Mouse (Mus musculus): ENCODE measurements around the gene Sorcs2.
A peak's percentile ranks its signal among the peaks of the same experiment; 100 is the strongest.

Gene Sorcs2

GRCm38 (mm10) chr5:36128513-36128912, 269.4 kb downstream of the Sorcs2 start:
- no peak for DNase-seq (ENCODE audit: low spot score)

GRCm38 (mm10) chr5:36124993-36125392, 272.9 kb downstream of the Sorcs2 start:
- no peak for DNase-seq (ENCODE audit: low spot score)

- DNase-seq (ENCODE audit: low spot score): no peak
These were observed 275.0 kb downstream of the Sorcs2 start for GRCm38 (mm10) chr5:36122987-36123386.

GRCm38 (mm10) chr5:36120931-36121341, 277.0 kb downstream of the Sorcs2 start:
- DNase-seq (ENCODE audit: low spot score): no peak

- no peak for DNase-seq (ENCODE audit: low spot score)
These were observed 279.9 kb downstream of the Sorcs2 start for GRCm38 (mm10) chr5:36118061-36118460.

- no peak for DNase-seq (ENCODE audit: low spot score)
These were observed 282.4 kb downstream of the Sorcs2 start for GRCm38 (mm10) chr5:36115519-36115918.

- DNase-seq (ENCODE audit: low spot score): no peak
These were observed 284.2 kb downstream of the Sorcs2 start for GRCm38 (mm10) chr5:36113696-36114095.

GRCm38 (mm10) chr5:36112696-36113095, 285.2 kb downstream of the Sorcs2 start:
- no peak for DNase-seq (ENCODE audit: low spot score)

GRCm38 (mm10) chr5:36111516-36111915, 286.4 kb downstream of the Sorcs2 start:
- no peak for DNase-seq (ENCODE audit: low spot score)

GRCm38 (mm10) chr5:36108339-36108887, 289.5 kb downstream of the Sorcs2 start:
- no peak for DNase-seq (ENCODE audit: low spot score)

GRCm38 (mm10) chr5:36103483-36103882, 294.5 kb downstream of the Sorcs2 start:
- DNase-seq (ENCODE audit: low spot score): no peak

- DNase-seq (ENCODE audit: low spot score): no peak
These were observed 296.8 kb downstream of the Sorcs2 start for GRCm38 (mm10) chr5:36101129-36101528.

GRCm38 (mm10) chr5:36100488-36100887, 297.5 kb downstream of the Sorcs2 start:
- DNase-seq (ENCODE audit: low spot score): no peak

- no peak for DNase-seq (ENCODE audit: low spot score)
These were observed 298.3 kb downstream of the Sorcs2 start for GRCm38 (mm10) chr5:36099662-36100061.

GRCm38 (mm10) chr5:36096046-36096445, 301.9 kb downstream of the Sorcs2 start:
- no peak for DNase-seq (ENCODE audit: low spot score)

GRCm38 (mm10) chr5:36090036-36090435, 307.9 kb downstream of the Sorcs2 start:
- DNase-seq (ENCODE audit: low spot score): no peak

- DNase-seq (ENCODE audit: low spot score): peak; percentile 76
These were observed 308.7 kb downstream of the Sorcs2 start for GRCm38 (mm10) chr5:36089243-36089642.

- DNase-seq (ENCODE audit: low spot score): no peak
These were observed 311.0 kb downstream of the Sorcs2 start for GRCm38 (mm10) chr5:36086931-36087330.

- no peak for DNase-seq (ENCODE audit: low spot score)
These were observed 312.3 kb downstream of the Sorcs2 start for GRCm38 (mm10) chr5:36085621-36086020.

- no peak for DNase-seq (ENCODE audit: low spot score)
These were observed 313.9 kb downstream of the Sorcs2 start for GRCm38 (mm10) chr5:36083869-36084565.

- no peak for DNase-seq (ENCODE audit: low spot score)
These were observed 316.9 kb downstream of the Sorcs2 start for GRCm38 (mm10) chr5:36081021-36081420.

GRCm38 (mm10) chr5:36075172-36076074, 322.5 kb downstream of the Sorcs2 start:
- no peak for DNase-seq (ENCODE audit: low spot score)

Data from T-cell, adult 2 months (primary cell).